Mouse (Mus musculus): ENCODE measurements around the gene Hmgcs2. TPM values are rescaled to one million over a fixed set of nuclear protein-coding genes. Genes with fewer than 3 reads are reported as not detected.
A peak's percentile ranks its signal among the peaks of the same experiment; 100 is the strongest.

The Hmgcs2 gene
- total RNA-seq (2021): 10 to 100 TPM in 1 of 2 experiments, 1 to 10 TPM in 1; 9.4 to 12.9 TPM
- polyA plus RNA-seq (2012; rRNA removed): 8.1 and 9.9 TPM in 2 replicates
- long read RNA-seq, partial matches to known transcripts: 0 of 3 reads
- long read RNA-seq, other reads (novel, unspliced or antisense): 0 of 3 reads

GRCm38 (mm10) chr3:98280204-98280932, at the start of gene Hmgcs2:
Gene Hmgcs2 (plus strand): TSS chr3:98280435.
- H3K9ac ChIP-seq (ENCODE audit: low read depth, low read length): peak within 1 kb of the TSS; percentile 53
- intact Hi-C loops (cut with DNase I): no loop called here
- WGBS: 30% methylated on average over 14 of the region's 14 CpGs

DNA sequence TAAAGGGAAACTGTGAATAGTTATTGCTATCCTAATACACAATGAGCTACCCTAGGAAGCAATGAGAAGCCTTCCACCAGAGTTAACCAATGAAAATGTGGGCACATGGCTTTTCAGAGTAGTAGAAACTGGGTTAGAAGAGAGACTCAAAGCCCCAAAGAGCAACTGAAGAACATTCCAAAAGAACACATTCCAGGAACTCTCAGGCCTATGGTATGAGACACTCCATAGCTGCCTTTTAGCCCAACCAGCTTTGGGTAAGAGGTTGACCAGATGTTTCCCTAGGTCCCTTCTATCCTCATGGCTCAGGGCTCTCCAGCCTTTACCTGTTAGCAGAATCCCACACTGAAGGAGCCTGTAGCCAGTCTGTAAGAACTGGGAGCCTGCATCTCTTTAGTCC, 46.7 kb upstream of the Hmgcs2 start:
- Histone ChIP-seq H3K27me3 (ENCODE audit: control insufficient read depth, insufficient read depth, low read length) (no peaks in the 10 kb centered on the region), H3K4me3 (no peak overlapping the region), H3K9ac (ENCODE audit: low read depth, low read length) (no peak overlapping the region), H3K79me2 (replicated peaks; ENCODE audit: control insufficient read depth, insufficient read depth, low read length) (no peaks in the 10 kb centered on the region), H3K36me3 (ENCODE audit: control insufficient read depth, insufficient read depth, low read length) (no peaks in the 10 kb centered on the region), H3K4me1 (ENCODE audit: control insufficient read depth, insufficient read depth, low read length) (no peaks in the 10 kb centered on the region), H3K27ac (no peak overlapping the region)
- no peak for TF ChIP-seq CTCF (IDR thresholded peaks at IDR 0.05)
- TF ChIP-seq EP300 (IDR thresholded peaks at IDR 0.05; ENCODE audit: insufficient read depth, low read depth, low read length): no peak
- no peak for TF ChIP-seq POLR2A (IDR thresholded peaks at IDR 0.05; ENCODE audit: insufficient read depth, low read depth, low read length)
- no peak for DNase-seq
- intact Hi-C loops (cut with DNase I): no loop called here

More at GRCm38 (mm10) chr3:98280204-98280932, at the start of gene Hmgcs2:
- peak; percentile 74 to 78 for DNase-seq
- Histone ChIP-seq H3K4me3 (peak within 1 kb of the TSS; percentile 35), H3K79me2 (replicated peaks; ENCODE audit: control insufficient read depth, insufficient read depth, low read length) (no peaks in the 10 kb centered on the region), H3K27ac (peak within 1 kb of the TSS; percentile 42), H3K36me3 (ENCODE audit: control insufficient read depth, insufficient read depth, low read length) (no peaks in the 10 kb centered on the region), H3K4me1 (ENCODE audit: control insufficient read depth, insufficient read depth, low read length) (peaks cover 3% of the 10 kb centered on the region), H3K27me3 (ENCODE audit: control insufficient read depth, insufficient read depth, low read length) (no peaks in the 10 kb centered on the region)
- TF ChIP-seq CTCF (IDR thresholded peaks at IDR 0.05) (no peak), POLR2A (IDR thresholded peaks at IDR 0.05; ENCODE audit: insufficient read depth, low read depth, low read length) (peak; percentile 61; the same call in 1 of the 2 replicates), EP300 (IDR thresholded peaks at IDR 0.05; ENCODE audit: insufficient read depth, low read depth, low read length) (no peak)

DNA sequence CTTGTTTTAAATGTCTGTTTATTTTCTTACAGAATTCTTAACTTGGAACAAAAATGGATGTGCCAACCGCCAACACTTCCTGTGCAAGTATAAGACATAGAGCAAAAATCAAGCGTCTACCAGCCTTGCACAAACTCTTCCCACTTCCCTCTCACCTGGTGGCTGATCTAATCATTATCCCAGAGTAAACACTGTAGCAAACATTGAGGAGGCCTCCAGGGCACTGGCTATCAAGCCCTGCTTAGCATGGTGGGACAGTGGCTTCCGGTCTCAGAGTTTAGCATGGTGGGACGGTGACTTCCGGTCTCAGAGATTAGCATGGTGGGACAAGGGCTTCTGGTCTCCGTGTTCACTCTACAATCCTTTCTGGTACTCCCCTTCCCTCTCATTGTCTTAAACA, 44.0 kb upstream of the Hmgcs2 start:
- Histone ChIP-seq H3K36me3 (ENCODE audit: control insufficient read depth, insufficient read depth, low read length) (no peaks in the 10 kb centered on the region), H3K27ac (no peak overlapping the region), H3K79me2 (replicated peaks; ENCODE audit: control insufficient read depth, insufficient read depth, low read length) (no peaks in the 10 kb centered on the region), H3K4me1 (ENCODE audit: control insufficient read depth, insufficient read depth, low read length) (no peaks in the 10 kb centered on the region), H3K27me3 (ENCODE audit: control insufficient read depth, insufficient read depth, low read length) (no peaks in the 10 kb centered on the region), H3K9ac (ENCODE audit: low read depth, low read length) (no peak overlapping the region), H3K4me3 (no peak overlapping the region)
- WGBS: 64% methylated on average over 6 of the region's 6 CpGs
- no peak for DNase-seq
- no peak for TF ChIP-seq POLR2A (IDR thresholded peaks at IDR 0.05; ENCODE audit: insufficient read depth, low read depth, low read length)
- intact Hi-C loops (cut with DNase I): no loop called here

DNA sequence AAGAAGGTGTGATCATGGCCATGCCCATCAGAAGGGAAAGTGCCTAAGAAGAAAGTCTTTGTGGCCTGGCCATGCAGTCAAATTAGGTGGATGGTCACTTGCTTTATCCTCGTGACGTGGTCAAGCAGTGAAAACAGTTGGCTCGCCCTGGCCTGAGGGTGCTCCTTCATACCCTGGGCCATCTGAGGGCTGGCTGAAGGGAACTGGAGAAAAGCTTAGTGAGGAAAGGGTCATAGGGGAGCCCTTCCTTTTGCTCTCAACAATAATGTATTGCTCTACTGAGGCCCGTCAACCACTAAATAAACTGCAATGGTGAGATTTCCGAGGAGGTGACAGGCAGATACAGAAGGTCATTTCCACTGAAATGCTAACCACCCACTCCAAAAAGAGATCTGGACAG, 43.0 kb upstream of the Hmgcs2 start:
- H3K27me3 ChIP-seq (ENCODE audit: control insufficient read depth, insufficient read depth, low read length): no peaks in the 10 kb centered on the region
- no peak for TF ChIP-seq EP300 (IDR thresholded peaks at IDR 0.05; ENCODE audit: insufficient read depth, low read depth, low read length)
- no peak for TF ChIP-seq POLR2A (IDR thresholded peaks at IDR 0.05; ENCODE audit: insufficient read depth, low read depth, low read length)
- TF ChIP-seq CTCF (IDR thresholded peaks at IDR 0.05): no peak
- DNase-seq: no peak
- intact Hi-C loops (cut with DNase I): no loop called here
- no peaks in the 10 kb centered on the region for H3K79me2 ChIP-seq (replicated peaks; ENCODE audit: control insufficient read depth, insufficient read depth, low read length)
- no peak overlapping the region for H3K9ac ChIP-seq (ENCODE audit: low read depth, low read length)
- no peaks in the 10 kb centered on the region for H3K4me1 ChIP-seq (ENCODE audit: control insufficient read depth, insufficient read depth, low read length)
- no peak overlapping the region for H3K4me3 ChIP-seq
- no peak overlapping the region for H3K27ac ChIP-seq
- H3K36me3 ChIP-seq (ENCODE audit: control insufficient read depth, insufficient read depth, low read length): no peaks in the 10 kb centered on the region
- WGBS: 78% methylated on average over 5 of the region's 5 CpGs

GRCm38 (mm10) chr3:98238150-98238549, 42.1 kb upstream of the Hmgcs2 start:
- Histone ChIP-seq H3K79me2 (replicated peaks; ENCODE audit: control insufficient read depth, insufficient read depth, low read length) (no peaks in the 10 kb centered on the region), H3K9ac (ENCODE audit: low read depth, low read length) (no peak overlapping the region), H3K4me1 (ENCODE audit: control insufficient read depth, insufficient read depth, low read length) (no peaks in the 10 kb centered on the region), H3K4me3 (no peak overlapping the region), H3K27ac (no peak overlapping the region), H3K27me3 (ENCODE audit: control insufficient read depth, insufficient read depth, low read length) (no peaks in the 10 kb centered on the region), H3K36me3 (ENCODE audit: control insufficient read depth, insufficient read depth, low read length) (no peaks in the 10 kb centered on the region)
- TF ChIP-seq CTCF (IDR thresholded peaks at IDR 0.05) (no peak), POLR2A (IDR thresholded peaks at IDR 0.05; ENCODE audit: insufficient read depth, low read depth, low read length) (no peak), EP300 (IDR thresholded peaks at IDR 0.05; ENCODE audit: insufficient read depth, low read depth, low read length) (no peak)
- intact Hi-C loops (cut with DNase I): no loop called here
- DNase-seq: no peak
- WGBS: 85% methylated on average over 3 of the region's 3 CpGs

DNA sequence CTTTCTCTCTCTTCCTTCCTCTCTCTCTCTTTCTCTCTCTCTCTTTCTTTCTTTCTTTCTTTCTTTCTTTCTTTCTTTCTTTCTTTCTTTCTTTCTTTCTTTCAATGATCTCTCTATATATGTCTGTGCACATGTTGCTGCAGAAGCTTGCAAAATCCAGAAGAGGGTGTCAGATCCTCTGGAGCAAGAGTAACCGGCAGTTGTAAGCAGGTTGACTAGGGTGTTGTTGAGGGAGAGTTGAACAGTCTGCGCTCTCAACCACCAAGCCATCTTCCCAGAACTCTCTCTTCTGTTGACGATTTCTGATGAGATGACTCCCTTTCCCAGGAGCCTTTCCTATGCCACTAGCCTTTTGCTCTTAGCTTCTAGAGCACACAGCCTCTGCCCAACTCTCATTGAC, 38.2 kb upstream of the Hmgcs2 start:
- 78% methylated on average over 3 of the region's 3 CpGs for WGBS

More for the DNA sequence above, 38.2 kb upstream of the Hmgcs2 start:
- Histone ChIP-seq H3K27me3 (ENCODE audit: control insufficient read depth, insufficient read depth, low read length) (no peaks in the 10 kb centered on the region), H3K79me2 (replicated peaks; ENCODE audit: control insufficient read depth, insufficient read depth, low read length) (no peaks in the 10 kb centered on the region), H3K36me3 (ENCODE audit: control insufficient read depth, insufficient read depth, low read length) (no peaks in the 10 kb centered on the region), H3K4me3 (no peak overlapping the region), H3K4me1 (ENCODE audit: control insufficient read depth, insufficient read depth, low read length) (no peaks in the 10 kb centered on the region), H3K9ac (ENCODE audit: low read depth, low read length) (no peak overlapping the region), H3K27ac (no peak overlapping the region)
- DNase-seq: no peak
- intact Hi-C loops (cut with DNase I): no loop called here
- TF ChIP-seq EP300 (IDR thresholded peaks at IDR 0.05; ENCODE audit: insufficient read depth, low read depth, low read length) (no peak), POLR2A (IDR thresholded peaks at IDR 0.05; ENCODE audit: insufficient read depth, low read depth, low read length) (no peak), CTCF (IDR thresholded peaks at IDR 0.05) (no peak)
